Mouse (Mus musculus) brain, embryonic 14.5 days (tissue): ENCODE data around the gene Cox8b.

ENCODE experiments used
- CTCF ChIP-seq: fragments of 200-500 bp; IDR thresholded peaks from 2 replicates; pipeline ENCODE4 v1.5.1; 2012; ENCODE audit warnings: inconsistent platforms, mild to moderate bottlenecking, moderate library complexity, borderline replicate concordance; ENCODE audit not compliant: insufficient read depth, insufficient read length; ENCODE audit errors: extremely low read depth
- POLR2A ChIP-seq: fragments of 200-500 bp; IDR thresholded peaks from 2 replicates; pipeline ENCODE4 v1.6.1; 2012; ENCODE audit warnings: mild to moderate bottlenecking, inconsistent platforms, borderline replicate concordance; ENCODE audit not compliant: poor library complexity, insufficient read depth, insufficient read length, severe bottlenecking; ENCODE audit errors: extremely low read depth

DNA sequence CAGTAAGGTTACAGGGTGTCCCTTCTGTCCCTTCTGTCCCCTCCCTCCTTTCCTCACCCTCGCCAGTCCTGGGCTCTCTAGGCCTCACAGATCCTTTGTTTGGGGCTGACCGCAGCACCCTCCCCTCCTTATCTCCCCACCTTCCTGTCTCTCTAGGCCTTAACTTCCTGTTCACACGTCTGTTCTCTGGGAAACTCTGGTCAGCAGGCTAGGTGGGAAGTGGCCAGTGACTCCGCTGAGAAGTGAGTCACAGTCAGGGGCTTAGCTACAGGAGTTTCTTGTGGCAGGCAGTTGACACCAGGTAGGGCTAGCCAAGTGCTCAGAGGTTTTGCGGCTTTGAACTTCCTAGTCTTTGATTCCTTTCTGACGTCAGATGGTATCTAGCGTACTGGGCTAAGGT lies 46.7 kb upstream of the Cox8b start:
- no peak for TF ChIP-seq CTCF
- no peak for TF ChIP-seq POLR2A
